Mouse (Mus musculus) Patski (cell line): Measurements from ENCODE around the gene Cmip. TPM values are rescaled to one million over a fixed set of nuclear protein-coding genes. Genes with fewer than 3 reads are reported as not detected.

Experiments used
- ATAC-seq: fragments of 100-300 bp; one replicate; pipeline ENCODE4 v1.8.0; 2021
- CTCF ChIA-PET: fragments of 350-600 bp; sonication (Branson Sonifier 250); formaldehyde crosslinking; loops from one replicate; lab custom pipeline; 2022; ENCODE audit warnings: inconsistent platforms; lab: Charles Lee
- POLR2A ChIA-PET: fragments of 350-600 bp; sonication (Branson Sonifier 250); formaldehyde crosslinking; loops from one replicate; lab custom pipeline; 2022; ENCODE audit warnings: antibody characterized with exemption, inconsistent platforms; lab: Charles Lee
- DNase-seq: peaks from one replicate; pipeline ENCODE4 v3.0.0-alpha.2; 2011; ENCODE audit warnings: low read depth, low spot score
- H3K27me3 ChIP-seq: fragments of 371-371 bp; one replicate; pipeline ENCODE4 v1.5.1; 2021
- CTCF ChIP-seq: fragments of 100-300 bp; IDR thresholded peaks from one replicate; pipeline ENCODE4 v1.5.1; 2021
- in situ Hi-C: fragments of 300-500 bp; cut with MboI; formaldehyde crosslinking; loops from 3 replicates; pipeline ENCODE4 v1.11.1; 2018; ENCODE audit warnings: low pct_unique_long_range_greater_than_20kb, mixed read lengths
- polyA plus RNA-seq: library from polyadenylated mRNA; unstranded; gene quantifications from one replicate; pipeline ENCODE4 v1.2.3, GENCODE M21; 2021

Gene Cmip
- 63.6 TPM for polyA plus RNA-seq

- in situ Hi-C loops, result loop anchor here (5.0 kb wide), 2 partner anchors 35 to 90 kb away; no protein-coding TSS in a partner anchor
- ChIA-PET POLR2A (interaction anchor here (0.6 to 1.7 kb wide), 10 partner anchors 25 to 1052 kb away, joined by 3 to 6 read pairs (median 4); no protein-coding TSS in a partner anchor), CTCF (no interaction called here)
- H3K27me3 ChIP-seq, result no peaks in the 10 kb centered on the region
- TF ChIP-seq CTCF, result no peak
- ATAC-seq (peak; percentile 22), DNase-seq (no peak)
Measured at GRCm38 (mm10) chr8:117257029-117257820, at the start of gene Cmip. Gene Cmip (plus strand): TSS chr8:117257064.

- ChIA-PET POLR2A (no interaction called here), CTCF (no interaction called here)
- no peaks in the 10 kb centered on the region for H3K27me3 ChIP-seq
- in situ Hi-C loops, result no loop called here
- TF ChIP-seq CTCF, result no peak
- DNase-seq (no peak), ATAC-seq (no peak)
Measured at GRCm38 (mm10) chr8:117209150-117209549, 47.7 kb upstream of the Cmip start.

- ATAC-seq (no peak), DNase-seq (no peak)
- CTCF ChIA-PET, result no interaction called here
- POLR2A ChIA-PET, result no interaction called here
- H3K27me3 ChIP-seq, result no peaks in the 10 kb centered on the region
- TF ChIP-seq CTCF, result no peak
- in situ Hi-C loops, result no loop called here
Measured at GRCm38 (mm10) chr8:117212100-117212499, 44.8 kb upstream of the Cmip start.

- ChIA-PET CTCF (interaction anchor here (0.8 kb wide), 1 partner anchor 16 kb away, joined by 3 read pairs; no protein-coding TSS in a partner anchor), POLR2A (no interaction called here)
- DNase-seq (no peak), ATAC-seq (no peak)
- TF ChIP-seq CTCF, result no peak
- no peaks in the 10 kb centered on the region for H3K27me3 ChIP-seq
- in situ Hi-C loops, result no loop called here
Measured at GRCm38 (mm10) chr8:117217724-117218123, 39.1 kb upstream of the Cmip start.

GRCm38 (mm10) chr8:117222396-117222795, 34.5 kb upstream of the Cmip start:
- ATAC-seq (no peak), DNase-seq (no peak)
- POLR2A ChIA-PET, result no interaction called here
- TF ChIP-seq CTCF, result no peak
- in situ Hi-C loops, result loop anchor here (5.0 kb wide), 1 partner anchor 250 kb away; no protein-coding TSS in a partner anchor
- CTCF ChIA-PET, result no interaction called here
- no peaks in the 10 kb centered on the region for H3K27me3 ChIP-seq

GRCm38 (mm10) chr8:117224630-117225029, 32.2 kb upstream of the Cmip start:
- TF ChIP-seq CTCF, result peak; percentile 89
- POLR2A ChIA-PET, result interaction anchor here (1.0 to 1.2 kb wide), 2 partner anchors 155 to 239 kb away, joined by 3 to 7 read pairs; no protein-coding TSS in a partner anchor
- in situ Hi-C loops, result loop anchor here (5.0 kb wide), 1 partner anchor 248 kb away; no protein-coding TSS in a partner anchor

GRCm38 (mm10) chr8:117226306-117226705, 30.6 kb upstream of the Cmip start:
- in situ Hi-C loops, result no loop called here
- ATAC-seq (no peak), DNase-seq (no peak)
- no peaks in the 10 kb centered on the region for H3K27me3 ChIP-seq
- ChIA-PET CTCF (no interaction called here), POLR2A (no interaction called here)
- no peak for TF ChIP-seq CTCF

More at GRCm38 (mm10) chr8:117224630-117225029, 32.2 kb upstream of the Cmip start:
- CTCF ChIA-PET, result interaction anchor here (0.7 to 2.5 kb wide), 20 partner anchors 11 to 247 kb away, joined by 3 to 22 read pairs (median 4); no protein-coding TSS in a partner anchor
- DNase-seq (peak; percentile 37), ATAC-seq (peak; percentile 84)
- no peaks in the 10 kb centered on the region for H3K27me3 ChIP-seq

GRCm38 (mm10) chr8:117227339-117227738, 29.5 kb upstream of the Cmip start:
- H3K27me3 ChIP-seq, result no peaks in the 10 kb centered on the region
- no peak for TF ChIP-seq CTCF
- ATAC-seq (peak; percentile 38), DNase-seq (peak; percentile 31)
- ChIA-PET POLR2A (no interaction called here), CTCF (no interaction called here)
- in situ Hi-C loops, result no loop called here

- no peaks in the 10 kb centered on the region for H3K27me3 ChIP-seq
- no peak for ATAC-seq
- CTCF ChIA-PET, result no interaction called here
- POLR2A ChIA-PET, result no interaction called here
- in situ Hi-C loops, result no loop called here
- no peak for DNase-seq
- TF ChIP-seq CTCF, result no peak
Measured at GRCm38 (mm10) chr8:117233199-117233598, 23.7 kb upstream of the Cmip start.

- TF ChIP-seq CTCF, result no peak
- H3K27me3 ChIP-seq, result no peaks in the 10 kb centered on the region
- in situ Hi-C loops, result no loop called here
- DNase-seq, result no peak
- POLR2A ChIA-PET, result no interaction called here
- no peak for ATAC-seq
- CTCF ChIA-PET, result no interaction called here
Measured at GRCm38 (mm10) chr8:117236531-117236930, 20.3 kb upstream of the Cmip start.

- in situ Hi-C loops, result no loop called here
- TF ChIP-seq CTCF, result no peak
- DNase-seq, result no peak
- ChIA-PET POLR2A (no interaction called here), CTCF (no interaction called here)
- ATAC-seq, result no peak
- no peaks in the 10 kb centered on the region for H3K27me3 ChIP-seq
Measured at GRCm38 (mm10) chr8:117240326-117240725, 16.5 kb upstream of the Cmip start.
